Mouse (Mus musculus): ENCODE measurements around the gene Commd8.
A peak's percentile ranks its signal among the peaks of the same experiment; 100 is the strongest.

Gene Commd8

GRCm38 (mm10) chr5:72167594-72168284 lies at the start of gene Commd8:
Commd8 (minus strand) TSS chr5:72168189.
- DNase-seq (ENCODE audit: inconsistent age in 2 of 2, low spot score in 1 of 2), result peak; percentile 95 to 98

GRCm38 (mm10) chr5:72211741-72212140 lies 43.8 kb upstream of the Commd8 start:
- no peak for DNase-seq (ENCODE audit: inconsistent age in 2 of 2, low spot score in 1 of 2)

- DNase-seq (ENCODE audit: inconsistent age in 2 of 2, low spot score in 1 of 2), result no peak
These were observed 42.8 kb upstream of the Commd8 start for GRCm38 (mm10) chr5:72210812-72211139.

GRCm38 (mm10) chr5:72210123-72210811 lies 42.3 kb upstream of the Commd8 start:
- DNase-seq (ENCODE audit: inconsistent age in 2 of 2, low spot score in 1 of 2), result no peak

- DNase-seq (ENCODE audit: inconsistent age in 2 of 2, low spot score in 1 of 2), result no peak
These were observed 40.5 kb upstream of the Commd8 start for GRCm38 (mm10) chr5:72208515-72208914.

- DNase-seq (ENCODE audit: inconsistent age in 2 of 2, low spot score in 1 of 2), result no peak
These were observed 37.3 kb upstream of the Commd8 start for GRCm38 (mm10) chr5:72205271-72205670.

- no peak for DNase-seq (ENCODE audit: inconsistent age in 2 of 2, low spot score in 1 of 2)
These were observed 36.5 kb upstream of the Commd8 start for GRCm38 (mm10) chr5:72204507-72204906.

GRCm38 (mm10) chr5:72203734-72204073 lies 35.7 kb upstream of the Commd8 start:
- no peak for DNase-seq (ENCODE audit: inconsistent age in 2 of 2, low spot score in 1 of 2)

- DNase-seq (ENCODE audit: inconsistent age in 2 of 2, low spot score in 1 of 2), result peak; percentile 98
These were observed 35.2 kb upstream of the Commd8 start for GRCm38 (mm10) chr5:72203028-72203733.

GRCm38 (mm10) chr5:72202016-72202415 lies 34.0 kb upstream of the Commd8 start:
- DNase-seq (ENCODE audit: inconsistent age in 2 of 2, low spot score in 1 of 2), result peak; percentile 33 to 43

- peak; percentile 14 to 44 for DNase-seq (ENCODE audit: inconsistent age in 2 of 2, low spot score in 1 of 2)
These were observed 33.6 kb upstream of the Commd8 start for GRCm38 (mm10) chr5:72201600-72201999.

- DNase-seq (ENCODE audit: inconsistent age in 2 of 2, low spot score in 1 of 2), result no peak
These were observed 27.5 kb upstream of the Commd8 start for GRCm38 (mm10) chr5:72195442-72195841.

GRCm38 (mm10) chr5:72191932-72192331 lies 23.9 kb upstream of the Commd8 start:
- no peak for DNase-seq (ENCODE audit: inconsistent age in 2 of 2, low spot score in 1 of 2)

GRCm38 (mm10) chr5:72191154-72191553 lies 23.2 kb upstream of the Commd8 start:
- DNase-seq (ENCODE audit: inconsistent age in 2 of 2, low spot score in 1 of 2), result no peak

GRCm38 (mm10) chr5:72184437-72185100 lies 16.6 kb upstream of the Commd8 start:
- DNase-seq (ENCODE audit: inconsistent age in 2 of 2, low spot score in 1 of 2), result no peak

- no peak for DNase-seq (ENCODE audit: inconsistent age in 2 of 2, low spot score in 1 of 2)
These were observed 15.9 kb upstream of the Commd8 start for GRCm38 (mm10) chr5:72183929-72184328.

- no peak for DNase-seq (ENCODE audit: inconsistent age in 2 of 2, low spot score in 1 of 2)
These were observed 14.8 kb upstream of the Commd8 start for GRCm38 (mm10) chr5:72182804-72183203.

- no peak for DNase-seq (ENCODE audit: inconsistent age in 2 of 2, low spot score in 1 of 2)
These were observed 13.2 kb upstream of the Commd8 start for GRCm38 (mm10) chr5:72181194-72181593.

- peak in 1 of 2 experiments; percentile 48 for DNase-seq (ENCODE audit: inconsistent age in 2 of 2, low spot score in 1 of 2)
These were observed 7.5 kb upstream of the Commd8 start for GRCm38 (mm10) chr5:72175530-72175929.

GRCm38 (mm10) chr5:72175050-72175449 lies 7.1 kb upstream of the Commd8 start:
- no peak for DNase-seq (ENCODE audit: inconsistent age in 2 of 2, low spot score in 1 of 2)

- DNase-seq (ENCODE audit: inconsistent age in 2 of 2, low spot score in 1 of 2), result no peak
These were observed 5.5 kb upstream of the Commd8 start for GRCm38 (mm10) chr5:72173521-72173920.

- peak; percentile 43 to 87 for DNase-seq (ENCODE audit: inconsistent age in 2 of 2, low spot score in 1 of 2)
These were observed 4.7 kb upstream of the Commd8 start for GRCm38 (mm10) chr5:72172675-72173074.
